Mouse (Mus musculus) heart, postnatal 10 days (tissue): ENCODE measurements around the gene Mansc1. TPM values are rescaled to one million over a fixed set of nuclear protein-coding genes. Genes with fewer than 3 reads are reported as not detected.

Experiments used
- DNase-seq, 2 experiments: peaks; one replicate each; pipeline ENCODE4 v3.0.0; 2021
- intact Hi-C: fragments of 180-260 bp; cut with DNase I; formaldehyde crosslinking; loops from one replicate; pipeline ENCODE4 v1.15.1; 2025
- total RNA-seq, 2 experiments: library from RNA; stranded (reverse); gene quantifications; 2 replicates each; pipeline ENCODE4 v1.2.3; 2021

Mansc1 gene
- total RNA-seq, 2 experiments from 2014 or later: 7.0 to 9.8 TPM

DNA sequence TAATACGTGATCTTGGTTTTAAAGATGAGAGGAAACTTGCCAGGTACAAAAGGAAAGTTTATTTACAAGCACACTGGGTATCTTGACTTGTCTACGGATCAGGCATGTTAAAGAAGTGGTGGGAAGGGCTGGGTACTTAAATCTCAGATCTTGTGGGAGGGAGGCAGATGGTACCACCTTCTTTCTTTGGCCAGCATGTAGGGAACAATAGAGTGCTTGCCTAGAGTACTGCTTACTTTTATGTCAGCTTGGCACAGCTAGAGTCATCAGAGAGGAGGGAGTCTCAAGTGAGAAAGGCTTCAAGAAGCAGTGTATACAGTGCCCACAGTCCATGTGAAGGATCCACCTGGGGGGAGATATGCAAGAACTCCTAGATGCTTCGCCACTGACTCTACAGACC, 27.1 kb downstream of the Mansc1 start:
- DNase-seq: no peak
- intact Hi-C loops: loop anchor here (5.0 kb wide), 1 partner anchor 698 kb away; no protein-coding TSS in a partner anchor

GRCm38 (mm10) chr6:134602371-134603003, 29.8 kb downstream of the Mansc1 start:
- intact Hi-C loops: no loop called here
- no peak for DNase-seq

DNA sequence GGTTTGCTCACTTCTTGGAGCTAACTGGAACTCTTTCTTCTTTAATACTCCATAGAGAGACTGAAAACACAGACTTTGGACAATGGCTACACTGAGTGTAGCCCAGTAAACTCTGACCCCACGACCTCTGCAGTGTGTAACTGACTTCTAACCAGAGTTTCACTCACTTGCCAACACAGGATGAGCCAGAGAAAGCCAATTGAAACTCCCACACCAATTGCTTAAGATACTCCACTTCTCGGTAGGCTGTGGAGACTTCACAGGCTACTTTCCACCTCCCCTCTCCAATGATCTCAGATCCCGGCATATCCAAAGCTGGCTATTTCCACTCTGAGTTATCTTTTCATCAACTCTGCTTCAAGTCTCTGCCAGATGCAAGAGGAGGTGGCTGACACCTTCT, 30.5 kb downstream of the Mansc1 start:
- intact Hi-C loops: no loop called here
- no peak for DNase-seq

DNA sequence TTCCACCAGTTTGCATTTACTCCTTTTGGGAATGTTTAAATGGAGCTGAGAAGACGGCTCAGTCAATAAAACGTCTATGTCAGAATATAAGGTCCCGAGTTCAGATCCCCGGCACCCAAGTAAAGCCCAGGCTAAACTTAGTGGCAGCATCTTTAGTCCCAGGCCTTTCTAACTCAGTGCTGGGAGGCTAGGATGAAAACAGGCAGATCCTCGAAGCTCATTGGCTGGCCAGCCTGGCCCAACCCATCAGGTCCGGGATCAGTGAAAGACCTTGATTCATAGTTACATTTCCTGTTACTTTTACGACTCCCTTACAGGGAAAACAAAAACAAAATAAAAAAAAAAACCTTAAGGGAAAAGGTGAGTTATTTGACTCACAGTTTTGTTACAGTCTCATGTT, 31.2 kb downstream of the Mansc1 start:
- DNase-seq: no peak
- intact Hi-C loops: no loop called here

GRCm38 (mm10) chr6:134599239-134599638, 33.0 kb downstream of the Mansc1 start:
- intact Hi-C loops: no loop called here
- no peak for DNase-seq

GRCm38 (mm10) chr6:134597651-134598229, 34.5 kb downstream of the Mansc1 start:
- DNase-seq: no peak
- intact Hi-C loops: no loop called here

- DNase-seq: peak; percentile 65 to 67
- intact Hi-C loops: no loop called here
These were observed 37.5 kb downstream of the Mansc1 start for GRCm38 (mm10) chr6:134594569-134595442.

- DNase-seq: no peak
- intact Hi-C loops: no loop called here
These were observed 40.7 kb downstream of the Mansc1 start for GRCm38 (mm10) chr6:134591614-134592013.

GRCm38 (mm10) chr6:134586241-134586640, 46.0 kb downstream of the Mansc1 start:
- intact Hi-C loops: no loop called here
- DNase-seq: no peak

GRCm38 (mm10) chr6:134584616-134585015, 47.7 kb downstream of the Mansc1 start:
- no peak for DNase-seq
- intact Hi-C loops: no loop called here

DNA sequence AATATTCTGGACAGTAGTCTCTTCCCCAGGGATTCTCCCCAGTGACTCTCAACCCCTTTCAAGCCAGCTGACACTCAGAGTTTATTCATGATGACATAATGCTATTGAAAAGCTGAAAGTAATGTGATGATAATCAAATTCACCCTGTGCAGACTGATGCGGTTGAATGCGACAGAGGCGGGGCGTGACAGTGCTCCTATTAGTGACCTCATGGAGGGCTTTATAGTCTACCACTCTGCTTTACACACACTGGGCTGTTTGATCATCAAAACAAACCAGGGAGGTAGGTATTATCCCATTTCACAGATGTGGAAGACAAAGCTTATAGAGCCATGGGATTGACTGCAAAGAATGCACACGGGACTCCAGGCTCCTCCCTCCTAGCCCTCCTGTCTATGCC, 50.2 kb downstream of the Mansc1 start:
- intact Hi-C loops: no loop called here
- DNase-seq: no peak

GRCm38 (mm10) chr6:134579506-134579905, 52.8 kb downstream of the Mansc1 start:
- DNase-seq: no peak
- intact Hi-C loops: no loop called here

DNA sequence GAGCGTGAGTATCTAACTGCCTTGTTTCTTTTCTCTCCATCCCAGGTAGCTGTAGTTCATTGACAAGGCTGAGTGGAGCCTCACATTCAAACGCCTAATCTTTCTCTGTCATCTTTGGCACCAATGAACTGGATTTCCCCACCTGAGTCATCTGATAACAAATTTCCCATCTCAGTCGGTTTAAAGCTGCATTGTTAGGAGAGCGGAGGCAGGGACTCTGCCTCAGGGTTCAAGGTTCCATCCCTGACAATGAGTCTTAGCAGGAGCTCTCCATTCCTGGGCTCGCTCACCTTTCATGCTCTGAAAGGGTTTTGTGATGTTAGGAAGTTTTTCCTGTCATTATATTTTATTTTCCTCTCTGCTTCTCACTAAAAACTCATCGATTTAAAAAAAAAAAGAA, 54.2 kb downstream of the Mansc1 start:
- intact Hi-C loops: no loop called here
- no peak for DNase-seq

DNA sequence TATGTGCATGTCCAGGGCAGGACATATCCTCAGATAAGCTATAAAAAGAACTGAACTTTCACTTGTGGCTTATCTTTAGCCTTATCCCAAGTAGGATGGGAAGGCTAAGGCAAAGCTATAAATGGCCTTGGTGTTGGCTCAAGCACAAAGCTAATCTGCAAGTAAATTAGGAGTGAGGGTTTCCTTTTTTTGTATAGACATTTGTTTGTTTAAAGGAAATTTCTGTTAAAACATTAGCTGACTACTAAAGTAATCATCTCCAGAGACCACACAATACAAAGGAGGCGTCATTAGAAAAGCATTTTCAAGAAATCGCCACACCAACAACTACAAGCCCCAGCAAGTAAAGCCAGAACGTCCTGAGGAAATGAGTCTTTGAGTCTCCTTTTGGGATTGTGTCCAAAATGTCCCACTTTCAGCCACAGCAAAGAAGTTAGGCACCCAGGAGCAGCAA, 57.0 kb downstream of the Mansc1 start:
- intact Hi-C loops: no loop called here
- peak; percentile 45 to 50 for DNase-seq

- no peak for DNase-seq
- intact Hi-C loops: loop anchor here (2.0 to 5.0 kb wide), 4 partner anchors 39 to 96 kb away; no protein-coding TSS in a partner anchor
These were observed 64.2 kb downstream of the Mansc1 start for GRCm38 (mm10) chr6:134567986-134568556.

DNA sequence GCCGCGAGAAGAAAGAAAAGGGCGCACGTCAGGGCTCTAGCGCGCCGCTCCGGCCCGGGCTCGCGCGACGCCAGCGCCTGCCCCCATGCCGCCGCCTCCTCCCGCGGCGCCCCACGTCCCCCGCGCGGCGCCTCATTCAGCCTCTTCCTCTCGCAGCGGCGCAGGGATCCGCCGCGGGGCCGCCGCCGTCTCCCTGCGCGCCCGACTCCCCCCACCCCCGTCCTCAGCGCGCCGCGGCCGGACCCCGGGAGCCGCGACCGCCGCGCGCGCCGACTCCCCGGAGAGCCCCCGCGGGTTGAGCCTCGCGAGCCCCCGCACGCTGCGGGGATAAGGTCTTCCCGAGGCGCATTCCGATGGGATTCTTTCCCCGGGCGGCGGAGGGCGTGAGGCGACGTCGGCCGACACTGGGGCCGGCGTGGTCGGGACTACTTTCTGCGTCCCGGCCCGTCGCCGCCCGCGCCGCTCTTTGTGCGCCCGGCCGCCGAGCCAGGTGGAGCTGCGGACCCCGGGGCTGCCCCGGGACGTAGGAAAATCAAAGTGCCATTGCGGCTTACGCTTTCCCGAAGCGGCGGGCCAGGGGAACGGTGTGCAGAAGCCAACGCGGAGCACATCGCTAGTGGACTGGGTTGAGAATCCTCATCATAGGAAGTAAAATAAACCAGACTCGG, 65.3 kb downstream of the Mansc1 start, which contains the start of gene Lrp6:
Gene Lrp6, minus strand, starts transcription at position 148 of the 668 bp plus-strand sequence.
- intact Hi-C loops: loop anchor here (2.0 to 5.0 kb wide), 4 partner anchors 40 to 95 kb away; no protein-coding TSS in a partner anchor
- peak; percentile 90 to 91 for DNase-seq

GRCm38 (mm10) chr6:134566248-134566817, 66.0 kb downstream of the Mansc1 start:
- intact Hi-C loops: loop anchor here (2.0 to 5.0 kb wide), 4 partner anchors 39 to 94 kb away; no protein-coding TSS in a partner anchor

DNA sequence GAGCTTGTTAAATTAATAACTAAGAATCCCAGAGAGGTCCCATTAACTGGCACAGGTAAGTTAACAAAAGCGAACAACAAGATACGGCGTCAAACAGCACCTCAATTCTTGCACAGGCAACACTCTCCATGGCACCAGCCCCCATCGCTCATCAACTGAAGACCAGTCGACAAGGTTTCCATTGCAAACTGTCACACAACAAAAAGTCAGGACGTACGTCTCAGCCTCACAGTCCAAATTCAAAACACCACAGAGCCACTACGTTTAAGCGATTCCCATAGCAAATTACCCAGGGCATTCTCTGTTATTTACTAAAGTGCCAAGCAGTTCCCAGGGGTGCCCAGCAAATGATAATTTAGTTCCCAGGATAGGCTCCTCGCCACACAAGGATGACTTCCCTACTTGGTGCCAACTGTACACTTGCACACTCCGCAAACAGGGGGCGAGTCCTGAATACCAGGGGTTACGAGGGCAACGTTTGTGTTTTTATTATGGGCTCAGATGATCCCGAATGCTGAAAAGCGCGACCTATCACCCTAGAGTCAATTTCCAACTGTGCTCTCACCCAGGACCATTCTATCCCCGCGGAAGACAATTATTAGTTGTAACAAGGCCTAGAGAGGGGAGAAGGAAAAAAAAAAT, 66.6 kb downstream of the Mansc1 start:
- intact Hi-C loops: loop anchor here (2.0 to 5.0 kb wide), 4 partner anchors 38 to 93 kb away; no protein-coding TSS in a partner anchor
- DNase-seq: peak; percentile 32 to 40

More at GRCm38 (mm10) chr6:134566248-134566817, 66.0 kb downstream of the Mansc1 start:
- peak in 1 of 2 experiments; percentile 41 for DNase-seq

DNA sequence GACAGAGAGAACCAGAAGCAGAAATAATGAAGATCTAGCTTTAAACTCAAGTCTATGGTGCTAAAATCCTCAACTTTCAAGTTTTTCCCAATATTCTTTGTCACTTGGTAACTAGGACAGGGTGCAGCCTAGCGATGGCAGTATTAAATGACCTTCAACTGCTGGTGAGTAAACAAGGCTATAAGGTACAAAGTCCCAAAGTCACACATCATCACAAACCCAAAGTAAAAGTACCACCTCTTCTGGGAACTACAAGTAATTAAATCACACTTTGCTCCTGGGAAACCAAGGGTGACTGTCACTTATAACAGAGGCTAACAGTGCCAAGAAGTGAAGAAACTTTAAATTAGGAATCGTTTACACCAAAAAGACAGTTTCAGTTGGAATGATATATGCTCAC, 67.7 kb downstream of the Mansc1 start:
- intact Hi-C loops: no loop called here
- DNase-seq: no peak
